Mouse (Mus musculus) hindbrain, embryonic 11.5 days (tissue): ENCODE data around the gene Olfr1412. TPM values are rescaled to one million over a fixed set of nuclear protein-coding genes. Genes with fewer than 3 reads are reported as not detected.

ENCODE experiments used
- ATAC-seq: fragments of 200-750 bp; cut with Nextera tagmentation; 2 replicates; pipeline ENCODE4 v1.8.0; 2017; ENCODE audit warnings: mild to moderate bottlenecking, moderate TSS enrichment, moderate library complexity; ENCODE audit not compliant: low FRiP score
- DNase-seq: peaks from one replicate; pipeline ENCODE4 v3.0.0-alpha.2; 2015; ENCODE audit warnings: low spot score
- H3K27ac ChIP-seq: fragments of 300-500 bp; sonication (generic); 2 replicates; pipeline ENCODE4 v1.5.1; 2014; ENCODE audit warnings: mild to moderate bottlenecking, low read depth, low read length
- H3K27me3 ChIP-seq: fragments of 300-500 bp; sonication (generic); 2 replicates; pipeline ENCODE4 v1.6.1; 2014; ENCODE audit warnings: mild to moderate bottlenecking, low read length, moderate library complexity, mixed read lengths; ENCODE audit not compliant: control insufficient read depth, insufficient read depth
- H3K36me3 ChIP-seq: fragments of 300-500 bp; sonication (generic); 2 replicates; pipeline ENCODE4 v1.6.1; 2014; ENCODE audit warnings: mild to moderate bottlenecking, low read length, moderate library complexity, mixed read lengths; ENCODE audit not compliant: control insufficient read depth, insufficient read depth
- H3K4me1 ChIP-seq: fragments of 300-500 bp; sonication (generic); replicated peaks from 2 replicates; pipeline ENCODE4 v1.6.1; 2014; ENCODE audit warnings: low read length, mixed read lengths; ENCODE audit not compliant: control insufficient read depth, insufficient read depth
- H3K4me2 ChIP-seq: fragments of 300-500 bp; sonication (generic); replicated peaks from 2 replicates; pipeline ENCODE4 v1.6.1; 2014; ENCODE audit warnings: mild to moderate bottlenecking, low read depth, low read length
- H3K4me3 ChIP-seq: fragments of 300-500 bp; sonication (generic); 2 replicates; pipeline ENCODE4 v1.5.1; 2014; ENCODE audit warnings: low read depth, low read length
- H3K9ac ChIP-seq: fragments of 300-500 bp; sonication (generic); 2 replicates; pipeline ENCODE4 v1.6.1; 2014; ENCODE audit warnings: low read depth, low read length
- H3K9me3 ChIP-seq: fragments of 300-500 bp; sonication (generic); 2 replicates; pipeline ENCODE4 v1.6.1; 2016; ENCODE audit warnings: low read length; ENCODE audit not compliant: control insufficient read depth
- WGBS: fragments of 180-500 bp; shearing (Covaris S2); extraction: QIAGEN DNeasy Blood & Tissue Kit; methylation state at CpG from one replicate; pipeline ENCODE4 v1.1.7; 2014; 5-methylcytosine and 5-hydroxymethylcytosine counted together
- polyA plus RNA-seq: library from polyadenylated mRNA; unstranded; fragments of >200 nt; fragmentation: Nextera tagmentation; extraction: Ambion mirVana; gene quantifications from 2 replicates; pipeline ENCODE4 v1.2.1, GENCODE M21; 2014

Olfr1412 gene
- polyA plus RNA-seq, 1 experiment from 2014 or later: not detected

- Histone ChIP-seq H3K27me3 (no peaks in the 10 kb centered on the region), H3K9me3 (no peaks in the 10 kb centered on the region), H3K4me2 (no peak overlapping the region), H3K4me1 (no peaks in the 10 kb centered on the region), H3K4me3 (no peak overlapping the region), H3K36me3 (no peaks in the 10 kb centered on the region; the same call in 1 of the 2 replicates), H3K27ac (no peak overlapping the region), H3K9ac (no peak overlapping the region)
- WGBS: 87% methylated on average over 8 of the region's 8 CpGs
- ATAC-seq (no peak), DNase-seq (no peak)
Measured at GRCm38 (mm10) chr1:92633726-92634125, 48.1 kb downstream of the Olfr1412 start.

- no peaks in the 10 kb centered on the region; the same call in 1 of the 2 replicates for H3K36me3 ChIP-seq
- peak overlapping the region; percentile 30; the same call in 1 of the 2 replicates for H3K27ac ChIP-seq
- H3K27me3 ChIP-seq: no peaks in the 10 kb centered on the region
- H3K4me1 ChIP-seq: no peaks in the 10 kb centered on the region
- WGBS: 65% methylated on average over 1 of the region's 1 CpGs
- H3K4me3 ChIP-seq: no peak overlapping the region
- H3K9me3 ChIP-seq: no peaks in the 10 kb centered on the region
- H3K9ac ChIP-seq: no peak overlapping the region
- no peak overlapping the region for H3K4me2 ChIP-seq
- DNase-seq (no peak), ATAC-seq (peak; percentile 21; the same call in 1 of the 2 replicates)
Measured at GRCm38 (mm10) chr1:92634569-92634968, 49.0 kb downstream of the Olfr1412 start.

DNA sequence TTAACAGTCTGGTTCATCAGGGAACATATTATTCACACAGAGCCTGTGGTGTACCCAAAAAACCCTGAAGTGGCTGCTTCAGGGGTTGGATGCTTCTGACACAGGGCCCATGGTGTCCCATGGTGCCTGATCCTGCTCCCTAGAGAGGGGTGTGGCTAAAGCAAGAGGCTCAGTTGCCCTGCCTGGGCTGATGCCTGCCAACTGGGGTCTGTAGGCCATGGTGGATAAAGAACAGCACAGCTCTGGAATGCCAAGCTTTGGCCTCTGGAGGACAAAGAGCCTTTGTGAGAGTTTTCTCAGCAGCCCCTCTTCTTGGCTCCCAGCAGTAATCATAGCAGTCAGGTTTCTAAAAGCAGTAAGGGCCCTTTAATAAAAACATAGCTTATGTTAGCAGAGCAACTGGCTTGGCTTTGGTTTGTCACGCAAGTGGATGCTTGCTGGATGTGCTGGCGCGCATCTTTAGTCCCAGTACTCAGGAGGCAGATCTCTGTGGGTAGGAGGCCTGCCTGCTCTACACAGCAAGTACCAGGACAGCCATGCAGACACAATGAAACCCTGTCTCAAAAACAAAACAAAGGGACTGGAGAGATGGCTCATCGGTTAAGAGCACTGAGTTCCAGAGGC is 49.5 kb downstream of the Olfr1412 start:
- peak; percentile 22 for DNase-seq
- H3K4me3 ChIP-seq: no peak overlapping the region
- no peak overlapping the region for H3K9ac ChIP-seq
- 73% methylated on average over 4 of the region's 4 CpGs for WGBS
- H3K4me1 ChIP-seq: no peaks in the 10 kb centered on the region
- peak overlapping the region; percentile 30; the same call in 1 of the 2 replicates for H3K27ac ChIP-seq
- H3K27me3 ChIP-seq: no peaks in the 10 kb centered on the region
- ATAC-seq: peak; percentile 69
- H3K4me2 ChIP-seq: no peak overlapping the region
- H3K9me3 ChIP-seq: no peaks in the 10 kb centered on the region
- no peaks in the 10 kb centered on the region; the same call in 1 of the 2 replicates for H3K36me3 ChIP-seq

- Histone ChIP-seq H3K27me3 (no peaks in the 10 kb centered on the region), H3K4me3 (no peak overlapping the region), H3K36me3 (no peaks in the 10 kb centered on the region; the same call in 1 of the 2 replicates), H3K9me3 (no peaks in the 10 kb centered on the region), H3K27ac (peak overlapping the region; percentile 17; the same call in 1 of the 2 replicates), H3K9ac (no peak overlapping the region), H3K4me2 (no peak overlapping the region), H3K4me1 (no peaks in the 10 kb centered on the region)
- no peak for ATAC-seq
- 90% methylated on average over 8 of the region's 8 CpGs for WGBS
- no peak for DNase-seq
Measured at GRCm38 (mm10) chr1:92636015-92636414, 50.4 kb downstream of the Olfr1412 start.

DNA sequence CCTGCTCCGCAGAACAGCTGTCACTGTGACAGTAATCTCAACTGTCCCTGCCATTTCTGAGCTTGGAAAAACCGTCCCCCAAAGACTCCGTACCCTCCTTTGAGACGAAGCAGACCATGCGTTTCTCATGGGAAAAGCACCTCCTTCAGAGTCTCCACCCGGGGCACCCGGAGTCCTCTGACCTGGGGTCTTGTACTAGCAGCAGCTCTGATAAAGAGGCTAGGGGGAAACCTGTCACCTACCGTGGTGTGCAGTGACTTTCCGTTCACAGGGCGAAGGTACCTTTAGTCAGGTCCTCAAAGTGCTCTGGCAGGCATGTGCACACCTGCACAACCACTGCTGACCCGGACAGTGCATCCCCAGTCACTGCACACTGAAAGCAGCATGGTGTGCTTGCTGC is 51.1 kb downstream of the Olfr1412 start:
- WGBS: 92% methylated on average over 11 of the region's 11 CpGs
- H3K27ac ChIP-seq: no peak overlapping the region
- no peak for DNase-seq
- no peak for ATAC-seq
- no peaks in the 10 kb centered on the region for H3K4me1 ChIP-seq
- H3K36me3 ChIP-seq: no peaks in the 10 kb centered on the region; the same call in 1 of the 2 replicates
- H3K9me3 ChIP-seq: no peaks in the 10 kb centered on the region
- no peak overlapping the region for H3K4me3 ChIP-seq
- H3K4me2 ChIP-seq: no peak overlapping the region
- H3K9ac ChIP-seq: no peak overlapping the region
- no peaks in the 10 kb centered on the region for H3K27me3 ChIP-seq

GRCm38 (mm10) chr1:92637501-92638172 is 52.1 kb downstream of the Olfr1412 start:
- H3K27ac ChIP-seq: no peak overlapping the region
- ATAC-seq (no peak), DNase-seq (no peak)
- no peak overlapping the region for H3K4me2 ChIP-seq
- H3K27me3 ChIP-seq: no peaks in the 10 kb centered on the region
- H3K9me3 ChIP-seq: no peaks in the 10 kb centered on the region
- no peaks in the 10 kb centered on the region; the same call in 1 of the 2 replicates for H3K36me3 ChIP-seq
- H3K9ac ChIP-seq: no peak overlapping the region
- no peak overlapping the region for H3K4me3 ChIP-seq
- WGBS: 93% methylated on average over 15 of the region's 15 CpGs
- H3K4me1 ChIP-seq: no peaks in the 10 kb centered on the region

DNA sequence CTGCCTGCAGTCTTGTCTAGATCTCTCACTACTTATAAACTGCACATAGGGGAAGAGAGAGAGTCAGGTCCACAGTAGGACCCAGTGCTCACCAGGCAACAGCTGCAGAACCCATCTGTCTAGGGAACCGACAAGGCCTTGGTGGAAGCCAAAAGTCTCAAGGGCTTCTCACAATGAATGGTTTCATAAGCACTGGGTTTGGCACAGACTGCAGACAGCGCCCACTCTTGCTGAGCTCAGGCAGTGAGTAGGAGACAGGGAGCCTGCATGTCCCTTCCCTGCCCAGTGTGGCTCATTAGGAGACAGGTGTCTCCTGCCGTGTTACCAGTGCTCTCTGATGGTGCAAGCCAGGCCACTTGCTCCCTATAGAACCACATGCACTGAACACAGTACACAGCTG is 52.6 kb downstream of the Olfr1412 start:
- H3K4me2 ChIP-seq: no peak overlapping the region

DNA sequence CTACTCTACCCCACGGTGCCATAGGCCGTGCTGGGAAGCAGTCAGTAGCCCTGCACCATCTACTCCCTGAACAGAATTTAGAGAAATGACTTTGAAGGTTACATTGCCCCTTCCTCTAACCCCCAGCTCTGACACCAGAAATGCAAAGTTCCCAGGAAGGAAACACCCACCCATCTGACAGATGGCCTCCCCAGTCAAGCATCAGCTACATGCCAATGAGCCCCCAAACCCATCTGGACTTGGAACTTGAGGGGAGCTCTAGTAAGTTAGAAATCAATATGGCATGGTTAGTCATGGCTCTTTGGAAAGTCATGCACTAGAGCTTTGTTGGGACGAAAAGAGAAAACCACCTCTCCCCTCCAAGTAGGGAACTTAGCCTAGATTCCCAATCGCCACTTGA is 53.2 kb downstream of the Olfr1412 start:
- Histone ChIP-seq H3K4me1 (no peaks in the 10 kb centered on the region), H3K27ac (no peak overlapping the region), H3K9me3 (no peaks in the 10 kb centered on the region), H3K9ac (no peak overlapping the region), H3K36me3 (no peaks in the 10 kb centered on the region; the same call in 1 of the 2 replicates), H3K27me3 (no peaks in the 10 kb centered on the region), H3K4me3 (no peak overlapping the region), H3K4me2 (no peak overlapping the region)
- 94% methylated on average over 4 of the region's 4 CpGs for WGBS
- ATAC-seq (no peak), DNase-seq (no peak)

More for the DNA sequence above, 52.6 kb downstream of the Olfr1412 start:
- H3K4me1 ChIP-seq: no peaks in the 10 kb centered on the region
- DNase-seq (no peak), ATAC-seq (no peak)
- no peaks in the 10 kb centered on the region; the same call in 1 of the 2 replicates for H3K36me3 ChIP-seq
- H3K27ac ChIP-seq: no peak overlapping the region
- WGBS: 84% methylated on average over 3 of the region's 3 CpGs
- no peaks in the 10 kb centered on the region for H3K27me3 ChIP-seq
- no peaks in the 10 kb centered on the region for H3K9me3 ChIP-seq
- H3K9ac ChIP-seq: no peak overlapping the region
- H3K4me3 ChIP-seq: no peak overlapping the region
